In the genomic region with DNA sequence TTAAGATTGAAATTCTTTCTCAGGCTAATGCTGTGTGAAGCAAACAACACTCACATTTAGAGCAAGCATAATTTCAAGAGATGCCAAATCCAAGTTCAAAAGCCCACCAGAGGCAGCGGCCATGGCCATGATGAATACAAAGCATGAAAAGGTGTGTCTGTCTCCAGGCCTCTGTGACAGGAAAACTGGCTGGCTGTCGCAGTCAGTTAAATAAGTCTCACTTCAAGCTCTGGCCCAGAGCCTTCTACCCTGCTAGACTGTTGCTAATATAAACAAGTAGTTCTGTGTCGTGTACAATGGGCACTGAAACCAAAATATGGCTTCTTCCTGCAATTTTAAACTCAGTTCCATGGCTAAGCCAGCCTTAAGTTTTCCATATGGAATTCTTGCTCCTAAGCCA, we compare ENCODE assay signal across 22 mouse cellular contexts.
A peak's percentile ranks its signal among the peaks of the same experiment; 100 is the strongest.
DNase-seq lines count a peak whose midpoint lies in the region; ATAC-seq lines count a peak whose summit lies in the region.
"Had no signal": no experiment of that assay in that cellular context is flagged by ENCODE, and none has a peak within 500 bp of the region (broad histone marks: within the 10 kb centered on the region; RNA-seq: fewer than 3 reads in every experiment).

No protein-coding gene starts in this region.

- H3K27me3 ChIP-seq in forebrain, embryonic 15.5 days = no peaks in the 10 kb centered on the region
- H3K27me3 ChIP-seq in forebrain, embryonic 14.5 days (replicated peaks; ENCODE audit: control insufficient read depth, insufficient read depth, low read length) = no peaks in the 10 kb centered on the region
- no peaks in the 10 kb centered on the region for H3K27me3 ChIP-seq in limb, embryonic 12.5 days
- no peaks in the 10 kb centered on the region for H3K27me3 ChIP-seq in limb, embryonic 10.5 days (ENCODE audit: low read depth, poor library complexity, severe bottlenecking)
- no peaks in the 10 kb centered on the region for H3K27me3 ChIP-seq in midbrain, embryonic 14.5 days (ENCODE audit: control insufficient read depth, insufficient read depth, low read length)
- H3K27me3 ChIP-seq in midbrain, embryonic 13.5 days = no peaks in the 10 kb centered on the region
- H3K27me3 ChIP-seq in embryonic facial prominence, embryonic 14.5 days (replicated peaks; ENCODE audit: control insufficient read depth, insufficient read depth, low read length) = no peaks in the 10 kb centered on the region
- H3K27me3 ChIP-seq: CH12.LX; heart, embryonic 13.5 days; Patski had no signal

- no peak overlapping the region for H3K4me2 ChIP-seq in forebrain, embryonic 15.5 days (replicated peaks)
- H3K4me2 ChIP-seq in forebrain, embryonic 14.5 days (ENCODE audit: low read length) = no peak overlapping the region
- no peak overlapping the region for H3K4me2 ChIP-seq in limb, embryonic 12.5 days
- no peak overlapping the region for H3K4me2 ChIP-seq in midbrain, embryonic 14.5 days (ENCODE audit: low read length)
- no peak overlapping the region for H3K4me2 ChIP-seq in midbrain, embryonic 13.5 days (replicated peaks)
- no peak overlapping the region for H3K4me2 ChIP-seq in embryonic facial prominence, embryonic 14.5 days (ENCODE audit: low read depth, low read length)
- H3K4me2 ChIP-seq: heart, embryonic 13.5 days had no signal

- H3K9me3 ChIP-seq in forebrain, embryonic 15.5 days = no peaks in the 10 kb centered on the region
- no peaks in the 10 kb centered on the region for H3K9me3 ChIP-seq in forebrain, embryonic 14.5 days (replicated peaks; ENCODE audit: control insufficient read depth, low read length)
- no peaks in the 10 kb centered on the region for H3K9me3 ChIP-seq in limb, embryonic 12.5 days
- no peaks in the 10 kb centered on the region for H3K9me3 ChIP-seq in limb, embryonic 10.5 days (replicated peaks)
- H3K9me3 ChIP-seq in midbrain, embryonic 14.5 days (ENCODE audit: control insufficient read depth, low read length) = no peaks in the 10 kb centered on the region
- H3K9me3 ChIP-seq in midbrain, embryonic 13.5 days = no peaks in the 10 kb centered on the region
- no peaks in the 10 kb centered on the region for H3K9me3 ChIP-seq in embryonic facial prominence, embryonic 14.5 days (ENCODE audit: control insufficient read depth, low read length)
- H3K9me3 ChIP-seq: heart, embryonic 13.5 days had no signal

- H3K27ac ChIP-seq in forebrain, embryonic 15.5 days (replicated peaks) = peak overlapping the region; percentile 19; the same call in 1 of the 2 replicates
- H3K27ac ChIP-seq in forebrain, embryonic 14.5 days (ENCODE audit: low read depth, low read length) = no peak overlapping the region
- H3K27ac ChIP-seq in limb, embryonic 12.5 days = peak overlapping the region; percentile 47; the same call in 1 of the 2 replicates
- H3K27ac ChIP-seq in limb, embryonic 10.5 days = no peak overlapping the region
- no peak overlapping the region for H3K27ac ChIP-seq in midbrain, embryonic 14.5 days (replicated peaks; ENCODE audit: low read depth, low read length)
- H3K27ac ChIP-seq in midbrain, embryonic 13.5 days = no peak overlapping the region
- 0 out of 2 replicates have a peak overlapping the region, but pooled peaks have one; percentile 55 for H3K27ac ChIP-seq in embryonic facial prominence, embryonic 14.5 days (replicated peaks; ENCODE audit: low read depth, low read length)
- H3K27ac ChIP-seq: gastrocnemius, adult 2 months; heart, embryonic 13.5 days had no signal

- no peak for DNase-seq in forebrain, embryonic 14.5 days (ENCODE audit: low spot score)
- DNase-seq in limb, embryonic 10.5 days (ENCODE audit: low spot score) = no peak
- peak; percentile 35 for DNase-seq in midbrain, embryonic 14.5 days
- peak; percentile 65 for DNase-seq in embryonic facial prominence, embryonic 14.5 days (ENCODE audit: low spot score)
- DNase-seq in liver = no peak
- DNase-seq: adrenal gland, postnatal 14 days; cerebellum, adult 18-20 months; cerebellum, adult 9-11 months; cerebellum, postnatal 36 days; gastrocnemius, adult 2 months; gastrocnemius, postnatal 25 days; heart, postnatal 36 days; kidney, adult 11 months had no signal

- H3K36me3 ChIP-seq in forebrain, embryonic 15.5 days = no peaks in the 10 kb centered on the region
- no peaks in the 10 kb centered on the region for H3K36me3 ChIP-seq in forebrain, embryonic 14.5 days (ENCODE audit: control insufficient read depth, insufficient read depth, low read length)
- peaks cover 5% of the 10 kb centered on the region; the same call in 1 of the 2 replicates for H3K36me3 ChIP-seq in limb, embryonic 12.5 days
- peaks cover 3% of the 10 kb centered on the region; the same call in 1 of the 2 replicates for H3K36me3 ChIP-seq in limb, embryonic 10.5 days
- no peaks in the 10 kb centered on the region for H3K36me3 ChIP-seq in midbrain, embryonic 14.5 days (ENCODE audit: control insufficient read depth, insufficient read depth, low read length)
- H3K36me3 ChIP-seq in midbrain, embryonic 13.5 days = no peaks in the 10 kb centered on the region
- 0 out of 2 replicates have a peak, but pooled peaks cover 12% of the 10 kb centered on the region for H3K36me3 ChIP-seq in embryonic facial prominence, embryonic 14.5 days (ENCODE audit: control insufficient read depth, insufficient read depth, low read length)

- H3K9ac ChIP-seq in forebrain, embryonic 15.5 days (replicated peaks) = no peak overlapping the region
- no peak overlapping the region for H3K9ac ChIP-seq in forebrain, embryonic 14.5 days (ENCODE audit: low read length)
- H3K9ac ChIP-seq in limb, embryonic 12.5 days (replicated peaks) = no peak overlapping the region
- no peak overlapping the region for H3K9ac ChIP-seq in midbrain, embryonic 14.5 days (replicated peaks; ENCODE audit: low read length)
- no peak overlapping the region for H3K9ac ChIP-seq in midbrain, embryonic 13.5 days (replicated peaks)
- H3K9ac ChIP-seq in embryonic facial prominence, embryonic 14.5 days (ENCODE audit: low read depth, low read length) = no peak overlapping the region
- H3K9ac ChIP-seq: heart, embryonic 13.5 days had no signal

- H3K4me3 ChIP-seq in forebrain, embryonic 15.5 days = no peak overlapping the region
- H3K4me3 ChIP-seq in forebrain, embryonic 14.5 days (ENCODE audit: low read depth, low read length) = no peak overlapping the region
- no peak overlapping the region for H3K4me3 ChIP-seq in limb, embryonic 12.5 days (replicated peaks)
- H3K4me3 ChIP-seq in limb, embryonic 10.5 days = no peak overlapping the region
- no peak overlapping the region for H3K4me3 ChIP-seq in midbrain, embryonic 14.5 days (replicated peaks; ENCODE audit: low read depth, low read length)
- no peak overlapping the region for H3K4me3 ChIP-seq in midbrain, embryonic 13.5 days (replicated peaks)
- H3K4me3 ChIP-seq in embryonic facial prominence, embryonic 14.5 days (ENCODE audit: low read depth, low read length) = no peak overlapping the region
- H3K4me3 ChIP-seq: erythroblast, embryonic 14.5 days; gastrocnemius, adult 2 months; heart, embryonic 13.5 days had no signal

- peaks cover 13% of the 10 kb centered on the region for H3K4me1 ChIP-seq in forebrain, embryonic 15.5 days
- H3K4me1 ChIP-seq in forebrain, embryonic 14.5 days (ENCODE audit: control insufficient read depth, insufficient read depth, low read length) = 0 out of 2 replicates have a peak, but pooled peaks cover 4% of the 10 kb centered on the region
- no peaks in the 10 kb centered on the region for H3K4me1 ChIP-seq in limb, embryonic 12.5 days (replicated peaks)
- no peaks in the 10 kb centered on the region for H3K4me1 ChIP-seq in limb, embryonic 10.5 days
- H3K4me1 ChIP-seq in midbrain, embryonic 14.5 days (ENCODE audit: control insufficient read depth, insufficient read depth, low read length) = peaks cover 10% of the 10 kb centered on the region; the same call in 1 of the 2 replicates
- peaks cover 17% of the 10 kb centered on the region for H3K4me1 ChIP-seq in midbrain, embryonic 13.5 days (replicated peaks)
- H3K4me1 ChIP-seq in embryonic facial prominence, embryonic 14.5 days (ENCODE audit: control insufficient read depth, insufficient read depth, low read length) = peaks cover 6% of the 10 kb centered on the region; the same call in 1 of the 2 replicates
- H3K4me1 ChIP-seq: heart, embryonic 13.5 days had no signal

- ATAC-seq in forebrain, embryonic 15.5 days (replicated peaks) = 0 out of 2 replicates have a peak, but pooled peaks have one; percentile 48
- ATAC-seq in forebrain, embryonic 14.5 days = no peak
- no peak for ATAC-seq in limb, embryonic 12.5 days (ENCODE audit: insufficient number of reproducible peaks, insufficient read depth, low FRiP score, low TSS enrichment, low read depth)
- no peak for ATAC-seq in midbrain, embryonic 14.5 days (ENCODE audit: low FRiP score, low TSS enrichment)
- ATAC-seq in midbrain, embryonic 13.5 days = no peak
- ATAC-seq in embryonic facial prominence, embryonic 14.5 days (ENCODE audit: low read depth) = no peak
- ATAC-seq: activated CD4-positive, CD25-positive, alpha-beta regulatory T cell, adult 4 months; hindbrain, embryonic 16.5 days; Patski had no signal

- WGBS in forebrain, embryonic 15.5 days = 29% methylated on average over 3 of the region's 3 CpGs
- 48% methylated on average over 3 of the region's 3 CpGs for WGBS in forebrain, embryonic 14.5 days
- 68% methylated on average over 3 of the region's 3 CpGs for WGBS in limb, embryonic 12.5 days
- 73% methylated on average over 3 of the region's 3 CpGs for WGBS in limb, embryonic 10.5 days
- WGBS in midbrain, embryonic 14.5 days = 34% methylated on average over 3 of the region's 3 CpGs
- 56% methylated on average over 3 of the region's 3 CpGs for WGBS in midbrain, embryonic 13.5 days
- 37% methylated on average over 3 of the region's 3 CpGs for WGBS in embryonic facial prominence, embryonic 14.5 days

Comparison
In these comparisons a context has a peak if more than half of its experiments do, and no peak if none do; other contexts are left out.
1. H3K27ac ChIP-seq: peak in forebrain, embryonic 15.5 days (single experiment), limb, embryonic 12.5 days (single experiment) and embryonic facial prominence, embryonic 14.5 days (single experiment); none in forebrain, embryonic 14.5 days (single experiment), limb, embryonic 10.5 days (single experiment), midbrain, embryonic 14.5 days (single experiment) and midbrain, embryonic 13.5 days (single experiment).
2. DNase-seq: peak in midbrain, embryonic 14.5 days (single experiment) and embryonic facial prominence, embryonic 14.5 days (single experiment); none in forebrain, embryonic 14.5 days (single experiment), limb, embryonic 10.5 days (single experiment) and liver (single experiment).